Mouse (Mus musculus) heart, embryonic 14.5 days (tissue): ENCODE measurements around the gene Pde2a. TPM values are rescaled to one million over a fixed set of nuclear protein-coding genes. Genes with fewer than 3 reads are reported as not detected.

Source experiments
- ATAC-seq: fragments of 200-750 bp; cut with Nextera tagmentation; 2 replicates; pipeline ENCODE4 v1.8.0; 2017; ENCODE audit warnings: low read depth, moderate TSS enrichment; ENCODE audit not compliant: insufficient number of reproducible peaks, insufficient read depth, low FRiP score
- H3K27ac ChIP-seq, 2 experiments: fragments of 200-500 bp in 1 of 2; fragments of 300-500 bp in 1 of 2; sonication (generic) in 1 of 2; replicated peaks in 1 of 2; 2 replicates each; pipeline ENCODE4 v1.5.1; 2012 to 2014; ENCODE audit warnings: low read depth in 2 of 2, low read length in 2 of 2, control low read depth in 1 of 2, mild to moderate bottlenecking in 1 of 2, mixed read lengths in 1 of 2; ENCODE audit not compliant: control insufficient read depth in 1 of 2, insufficient read depth in 1 of 2
- H3K27me3 ChIP-seq: fragments of 300-500 bp; sonication (generic); 2 replicates; pipeline ENCODE4 v1.6.1; 2014; ENCODE audit warnings: mild to moderate bottlenecking, low read length, control low read depth; ENCODE audit not compliant: control insufficient read depth, insufficient read depth
- H3K36me3 ChIP-seq: fragments of 300-500 bp; sonication (generic); 2 replicates; pipeline ENCODE4 v1.6.1; 2014; ENCODE audit warnings: mild to moderate bottlenecking, control low read depth, low read length, mixed read lengths; ENCODE audit not compliant: control insufficient read depth, insufficient read depth
- H3K4me1 ChIP-seq, 2 experiments: fragments of 200-500 bp in 1 of 2; fragments of 300-500 bp in 1 of 2; sonication (generic) in 1 of 2; 2 replicates each; pipeline ENCODE4 v1.6.1; 2012 to 2014; ENCODE audit warnings: low read length in 2 of 2, control low read depth in 1 of 2, mixed read lengths in 1 of 2; ENCODE audit not compliant: control insufficient read depth in 2 of 2, insufficient read depth in 2 of 2
- H3K4me2 ChIP-seq: fragments of 300-500 bp; sonication (generic); 2 replicates; pipeline ENCODE4 v1.6.1; 2014; ENCODE audit warnings: mild to moderate bottlenecking, low read length
- H3K4me3 ChIP-seq, 2 experiments: fragments of 200-500 bp in 1 of 2; fragments of 300-500 bp in 1 of 2; sonication (generic) in 1 of 2; 2 replicates each; pipeline ENCODE4 v1.5.1; 2012 to 2014; ENCODE audit warnings: low read length in 2 of 2, mild to moderate bottlenecking in 2 of 2, control low read depth in 1 of 2, low read depth in 1 of 2, moderate library complexity in 1 of 2; ENCODE audit not compliant: control insufficient read depth in 1 of 2, insufficient read depth in 1 of 2
- H3K9ac ChIP-seq: fragments of 300-500 bp; sonication (generic); 2 replicates; pipeline ENCODE4 v1.6.1; 2014; ENCODE audit warnings: mild to moderate bottlenecking, low read length
- H3K9me3 ChIP-seq: fragments of 300-500 bp; sonication (generic); 2 replicates; pipeline ENCODE4 v1.6.1; 2016; ENCODE audit warnings: low read length, control low read depth; ENCODE audit not compliant: control insufficient read depth
- WGBS: fragments of 180-500 bp; shearing (Covaris S2); extraction: QIAGEN DNeasy Blood & Tissue Kit; methylation state at CpG from one replicate; pipeline ENCODE4 v1.1.7; 2014; 5-methylcytosine and 5-hydroxymethylcytosine counted together
- polyA plus RNA-seq: library from polyadenylated mRNA; unstranded; fragments of >200 nt; fragmentation: Nextera tagmentation; extraction: Ambion mirVana; gene quantifications from 2 replicates; pipeline ENCODE4 v1.2.1, GENCODE M21; 2014

Gene Pde2a
- polyA plus RNA-seq, 1 experiment from 2014 or later: 13.8 TPM

DNA sequence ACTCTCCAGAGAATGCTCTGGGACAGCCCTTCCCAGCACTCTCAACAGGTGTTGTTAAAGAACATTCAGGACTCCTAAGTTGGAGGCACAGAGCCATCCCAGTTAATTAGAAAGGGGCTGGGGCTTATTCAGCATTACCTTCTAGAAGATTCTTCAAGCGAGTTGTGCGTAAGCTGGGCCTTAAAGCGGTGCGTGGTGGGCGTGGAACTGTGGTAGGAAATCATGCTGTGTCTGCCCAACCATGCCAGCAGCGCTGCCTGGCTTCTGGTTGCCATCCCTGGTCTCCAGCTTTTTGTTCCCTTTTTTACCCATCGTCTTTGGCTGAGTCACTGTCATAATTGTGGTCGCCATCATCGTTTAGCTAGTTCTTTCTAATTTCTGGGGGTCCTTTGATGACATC is 33.0 kb downstream of the Pde2a start:
- Histone ChIP-seq H3K4me2 (no peak overlapping the region), H3K27ac (no peak overlapping the region), H3K36me3 (no peaks in the 10 kb centered on the region), H3K4me3 (no peak overlapping the region), H3K9me3 (no peaks in the 10 kb centered on the region), H3K4me1 (peaks cover 2 to 4% of the 10 kb centered on the region in 2 experiments; a peak in 2 of 4 replicates), H3K27me3 (peaks cover 50% of the 10 kb centered on the region), H3K9ac (no peak overlapping the region)
- ATAC-seq: no peak
- WGBS: 81% methylated on average over 9 of the region's 9 CpGs

GRCm38 (mm10) chr7:101455141-101455540 is 33.6 kb downstream of the Pde2a start:
- Histone ChIP-seq H3K4me1 (peaks cover 6% of the 10 kb centered on the region in 2 experiments; a peak in 3 of 4 replicates), H3K27ac (no peak overlapping the region), H3K4me2 (no peak overlapping the region)

DNA sequence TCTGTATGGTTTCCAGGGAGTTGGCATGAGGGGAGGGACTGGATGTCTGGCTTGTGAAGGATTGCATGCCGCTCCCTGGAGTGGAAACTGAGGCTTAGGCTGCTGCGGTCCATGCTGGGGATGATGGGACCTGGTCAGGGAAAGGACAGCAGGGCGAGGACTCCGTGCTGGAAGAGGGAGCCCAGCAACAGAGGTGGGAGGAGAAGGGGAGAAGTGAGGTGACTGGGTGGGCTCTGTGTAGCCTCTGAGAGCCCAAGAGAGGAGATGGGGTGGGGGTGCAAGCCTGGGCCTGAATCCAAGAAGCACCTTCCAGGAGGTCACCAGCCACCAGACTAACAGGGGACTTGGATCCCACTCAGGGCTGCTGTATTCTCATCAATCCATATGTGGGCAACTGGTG is 34.8 kb downstream of the Pde2a start:
- H3K4me3 ChIP-seq: no peak overlapping the region
- 81% methylated on average over 4 of the region's 4 CpGs for whole genome bisulfite sequencing
- ATAC-seq: no peak
- peaks cover 43% of the 10 kb centered on the region for H3K27me3 ChIP-seq
- no peaks in the 10 kb centered on the region for H3K36me3 ChIP-seq
- H3K4me2 ChIP-seq: no peak overlapping the region
- H3K27ac ChIP-seq: no peak overlapping the region
- no peaks in the 10 kb centered on the region for H3K9me3 ChIP-seq
- H3K4me1 ChIP-seq: peaks cover 9 to 12% of the 10 kb centered on the region in 2 experiments; a peak in 3 of 4 replicates
- H3K9ac ChIP-seq: no peak overlapping the region

More at GRCm38 (mm10) chr7:101455141-101455540, 33.6 kb downstream of the Pde2a start:
- no peak overlapping the region for H3K4me3 ChIP-seq
- H3K9me3 ChIP-seq: no peaks in the 10 kb centered on the region
- no peaks in the 10 kb centered on the region for H3K36me3 ChIP-seq
- H3K27me3 ChIP-seq: peaks cover 45% of the 10 kb centered on the region
- no peak for ATAC-seq
- no peak overlapping the region for H3K9ac ChIP-seq
- 77% methylated on average over 6 of the region's 6 CpGs for WGBS

- H3K27ac ChIP-seq: no peak overlapping the region
- H3K9ac ChIP-seq: no peak overlapping the region
- no peaks in the 10 kb centered on the region for H3K36me3 ChIP-seq
- WGBS: 46% methylated on average over 5 of the region's 5 CpGs
- H3K4me2 ChIP-seq: no peak overlapping the region
- H3K27me3 ChIP-seq: peaks cover 39% of the 10 kb centered on the region
- no peak for ATAC-seq
- H3K4me1 ChIP-seq: peaks cover 7 to 10% of the 10 kb centered on the region in 2 experiments; a peak in 3 of 4 replicates
- H3K9me3 ChIP-seq: no peaks in the 10 kb centered on the region
- H3K4me3 ChIP-seq: no peak overlapping the region
These were observed 35.3 kb downstream of the Pde2a start for GRCm38 (mm10) chr7:101456789-101457188.

DNA sequence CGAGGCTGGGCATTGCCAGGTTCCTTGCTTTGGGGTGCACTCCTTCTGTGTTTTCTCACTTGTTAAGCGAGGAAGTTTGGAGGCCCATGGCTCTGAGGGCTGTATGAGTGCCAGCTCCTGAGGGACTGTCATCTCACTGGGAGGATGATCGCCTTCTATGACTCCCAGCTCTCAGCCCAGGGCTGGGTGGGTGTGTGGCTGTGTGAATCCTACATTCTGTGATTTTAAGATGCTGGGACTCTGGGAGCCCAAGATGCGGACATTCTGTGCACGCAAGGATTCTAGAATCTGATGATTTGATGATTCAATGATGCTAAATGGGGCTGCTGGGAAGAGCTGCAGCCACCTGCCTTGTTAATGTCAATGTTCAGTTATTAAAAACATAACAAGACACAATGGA is 35.8 kb downstream of the Pde2a start:
- Histone ChIP-seq H3K36me3 (no peaks in the 10 kb centered on the region), H3K27me3 (peaks cover 34% of the 10 kb centered on the region), H3K9ac (no peak overlapping the region), H3K4me1 (peaks cover 7 to 10% of the 10 kb centered on the region in 2 experiments; a peak in 3 of 4 replicates), H3K9me3 (no peaks in the 10 kb centered on the region), H3K27ac (no peak overlapping the region), H3K4me3 (no peak overlapping the region), H3K4me2 (no peak overlapping the region)
- 68% methylated on average over 5 of the region's 5 CpGs for WGBS
- ATAC-seq: no peak

DNA sequence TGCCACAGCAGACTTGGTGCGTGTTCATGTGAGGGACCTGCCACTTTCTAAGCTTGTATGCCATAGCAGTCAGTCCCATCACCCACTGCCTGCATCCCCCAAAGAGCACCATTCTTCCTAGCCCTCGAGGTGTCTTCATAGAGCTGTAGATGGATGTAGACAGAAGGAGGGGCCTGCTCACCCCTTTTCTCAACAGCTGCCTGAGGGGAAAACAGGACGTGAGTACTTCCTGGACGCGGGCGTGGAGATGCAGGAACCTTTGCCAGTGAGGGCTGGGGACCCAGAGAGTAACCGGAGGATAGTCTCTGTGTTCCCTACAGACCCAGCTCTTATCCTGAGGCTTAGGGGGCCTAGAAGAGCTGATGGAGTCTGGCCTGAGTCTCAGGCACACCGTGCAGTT is 36.3 kb downstream of the Pde2a start:
- 59% methylated on average over 8 of the region's 8 CpGs for WGBS
- no peak overlapping the region for H3K27ac ChIP-seq
- no peak overlapping the region for H3K9ac ChIP-seq
- no peak for ATAC-seq
- H3K27me3 ChIP-seq: peaks cover 29% of the 10 kb centered on the region
- H3K4me1 ChIP-seq: peaks cover 7 to 10% of the 10 kb centered on the region in 2 experiments; a peak in 3 of 4 replicates
- no peak overlapping the region for H3K4me3 ChIP-seq
- no peaks in the 10 kb centered on the region for H3K9me3 ChIP-seq
- H3K36me3 ChIP-seq: no peaks in the 10 kb centered on the region
- no peak overlapping the region for H3K4me2 ChIP-seq

- no peaks in the 10 kb centered on the region for H3K36me3 ChIP-seq
- H3K27ac ChIP-seq: no peak overlapping the region
- H3K9ac ChIP-seq: no peak overlapping the region
- WGBS: 67% methylated on average over 4 of the region's 4 CpGs
- H3K27me3 ChIP-seq: peaks cover 25% of the 10 kb centered on the region
- no peak overlapping the region for H3K4me2 ChIP-seq
- H3K9me3 ChIP-seq: no peaks in the 10 kb centered on the region
- no peak overlapping the region for H3K4me3 ChIP-seq
- ATAC-seq: no peak
- H3K4me1 ChIP-seq: peaks cover 7 to 10% of the 10 kb centered on the region in 2 experiments; a peak in 3 of 4 replicates
These were observed 36.8 kb downstream of the Pde2a start for GRCm38 (mm10) chr7:101458278-101458781.

DNA sequence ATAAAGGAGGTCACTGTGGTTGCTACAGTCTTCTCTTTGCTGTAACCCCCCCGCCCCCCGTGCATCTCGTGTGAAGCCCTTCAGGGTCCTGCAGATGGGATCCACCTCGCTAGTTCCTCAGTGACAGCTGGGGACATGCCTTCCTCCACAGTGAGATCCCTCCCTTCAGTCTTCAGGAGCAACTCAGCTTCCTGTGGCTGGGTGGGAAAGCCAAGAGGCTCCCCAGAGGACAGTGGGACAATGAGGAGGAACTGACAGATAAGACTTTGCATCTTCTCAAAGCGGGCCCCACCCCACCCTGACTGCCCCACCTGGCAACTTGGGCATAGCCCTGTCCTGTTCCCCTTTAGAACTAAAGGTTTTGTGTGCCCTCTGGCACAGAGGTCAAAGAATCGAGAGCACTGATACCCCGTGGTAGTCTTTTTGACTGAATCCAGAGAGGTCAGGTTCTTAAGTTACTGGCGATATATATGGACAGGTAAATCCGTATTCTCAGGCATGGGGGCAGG is 37.9 kb downstream of the Pde2a start:
- WGBS: 69% methylated on average over 9 of the region's 9 CpGs
- no peak overlapping the region for H3K9ac ChIP-seq
- peaks cover 7 to 17% of the 10 kb centered on the region in 2 experiments; a peak in 3 of 4 replicates for H3K4me1 ChIP-seq
- H3K4me3 ChIP-seq: no peak overlapping the region
- H3K27ac ChIP-seq: no peak overlapping the region
- no peaks in the 10 kb centered on the region for H3K9me3 ChIP-seq
- no peak overlapping the region for H3K4me2 ChIP-seq
- ATAC-seq: no peak
- peaks cover 20% of the 10 kb centered on the region for H3K27me3 ChIP-seq
- H3K36me3 ChIP-seq: no peaks in the 10 kb centered on the region
